Mouse (Mus musculus): ENCODE measurements around the gene Vmn2r76.
"Not testable (repeated sequence)": the region's sequence is repeated elsewhere in the genome, so short reads cannot be mapped to it uniquely, and the experiment has no call there.

- TF ChIP-seq POLR2A (IDR thresholded peaks at IDR 0.05; ENCODE audit: borderline replicate concordance, extremely low read depth, insufficient read depth, insufficient read length, poor library complexity, severe bottlenecking); CTCF (IDR thresholded peaks at IDR 0.05; ENCODE audit: borderline replicate concordance, extremely low read depth, insufficient read depth, insufficient read length): not testable (repeated sequence)
Measured at GRCm38 (mm10) chr7:86171678-86172077, 74.4 kb downstream of the Vmn2r76 start, which contains the start of gene Vmn2r75.

Data from brain, embryonic 14.5 days (tissue).